Mouse (Mus musculus) intestine, embryonic 14.5 days (tissue): ENCODE measurements at regions not wholly inside any gene's neighbourhood (a gene's known extent, or its start where the extent isn't known, plus 50 kb on each side); places are given as distances from the start of the nearest gene placed in this dataset.
A peak's percentile ranks its signal among the peaks of the same experiment; 100 is the strongest.

ENCODE experiments used
- ATAC-seq: fragments of 200-750 bp; cut with Nextera tagmentation; replicated peaks from 2 replicates; pipeline ENCODE4 v1.8.0; 2017; ENCODE audit warnings: low read depth, moderate number of reproducible peaks, moderate TSS enrichment, moderate library complexity; ENCODE audit not compliant: low FRiP score, low TSS enrichment
- DNase-seq: peaks from one replicate; pipeline ENCODE4 v3.0.0-alpha.2; 2018; ENCODE audit warnings: low spot score
- H3K27ac ChIP-seq: fragments of 300-500 bp; sonication (generic); 2 replicates; pipeline ENCODE4 v1.5.1; 2014; ENCODE audit warnings: low read depth, mild to moderate bottlenecking, control low read depth
- H3K27me3 ChIP-seq: fragments of 300-500 bp; sonication (generic); replicated peaks from 2 replicates; pipeline ENCODE4 v1.6.1; 2014; ENCODE audit warnings: low read length, control low read depth; ENCODE audit not compliant: control insufficient read depth, insufficient read depth
- H3K36me3 ChIP-seq: fragments of 300-500 bp; sonication (generic); 2 replicates; pipeline ENCODE4 v1.6.1; 2014; ENCODE audit warnings: low read length, control low read depth; ENCODE audit not compliant: control insufficient read depth, insufficient read depth
- H3K4me1 ChIP-seq: fragments of 300-500 bp; sonication (generic); replicated peaks from 2 replicates; pipeline ENCODE4 v1.6.1; 2014; ENCODE audit warnings: low read length, control low read depth, mixed read lengths; ENCODE audit not compliant: control insufficient read depth, insufficient read depth
- H3K4me2 ChIP-seq: fragments of 300-500 bp; sonication (generic); 2 replicates; pipeline ENCODE4 v1.6.1; 2014; ENCODE audit warnings: low read length
- H3K4me3 ChIP-seq: fragments of 300-500 bp; sonication (generic); 2 replicates; pipeline ENCODE4 v1.5.1; 2014; ENCODE audit warnings: low read depth, low read length, control low read depth, mixed read lengths
- H3K9ac ChIP-seq: fragments of 300-500 bp; sonication (generic); 2 replicates; pipeline ENCODE4 v1.6.1; 2014; ENCODE audit warnings: mild to moderate bottlenecking, low read length
- H3K9me3 ChIP-seq: fragments of 300-500 bp; sonication (generic); 2 replicates; pipeline ENCODE4 v1.6.1; 2016; ENCODE audit warnings: low read length, control low read depth; ENCODE audit not compliant: control insufficient read depth
- WGBS: fragments of 180-500 bp; shearing (Covaris S2); extraction: QIAGEN DNeasy Blood & Tissue Kit; methylation state at CpG from one replicate; pipeline ENCODE4 v1.1.7; 2014; 5-methylcytosine and 5-hydroxymethylcytosine counted together

GRCm38 (mm10) chr1:90268131-90268691, 64.4 kb downstream of the Ackr3 start:
- Histone ChIP-seq H3K36me3 (no peaks in the 10 kb centered on the region), H3K27ac (no peak overlapping the region), H3K4me1 (no peaks in the 10 kb centered on the region), H3K9me3 (no peaks in the 10 kb centered on the region), H3K27me3 (no peaks in the 10 kb centered on the region), H3K9ac (no peak overlapping the region), H3K4me2 (no peak overlapping the region), H3K4me3 (no peak overlapping the region)
- no peak for DNase-seq
- ATAC-seq, result 0 out of 2 replicates have a peak, but pooled peaks have one; percentile 32
- WGBS, result 44% methylated on average over 17 of the region's 17 CpGs

- 69% methylated on average over 7 of the region's 7 CpGs for WGBS
- no peak overlapping the region for H3K4me2 ChIP-seq
Measured at GRCm38 (mm10) chr1:90268951-90269350, 65.2 kb downstream of the Ackr3 start.

GRCm38 (mm10) chr1:90269836-90270235, 66.1 kb downstream of the Ackr3 start:
- 33% methylated on average over 1 of the region's 1 CpGs for WGBS
- H3K9ac ChIP-seq, result no peak overlapping the region
- H3K4me3 ChIP-seq, result no peak overlapping the region
- DNase-seq (no peak), ATAC-seq (no peak)
- no peak overlapping the region for H3K4me2 ChIP-seq
- no peaks in the 10 kb centered on the region for H3K4me1 ChIP-seq
- H3K27me3 ChIP-seq, result no peaks in the 10 kb centered on the region
- no peaks in the 10 kb centered on the region for H3K9me3 ChIP-seq
- H3K36me3 ChIP-seq, result no peaks in the 10 kb centered on the region
- H3K27ac ChIP-seq, result no peak overlapping the region

More at GRCm38 (mm10) chr1:90268951-90269350, 65.2 kb downstream of the Ackr3 start:
- Histone ChIP-seq H3K9ac (no peak overlapping the region), H3K4me3 (no peak overlapping the region), H3K27ac (no peak overlapping the region), H3K4me1 (no peaks in the 10 kb centered on the region), H3K9me3 (no peaks in the 10 kb centered on the region), H3K36me3 (no peaks in the 10 kb centered on the region), H3K27me3 (no peaks in the 10 kb centered on the region)
- no peak for DNase-seq
- ATAC-seq, result no peak

- H3K36me3 ChIP-seq, result no peaks in the 10 kb centered on the region
- no peaks in the 10 kb centered on the region for H3K4me1 ChIP-seq
- H3K4me3 ChIP-seq, result no peak overlapping the region
- 89% methylated on average over 3 of the region's 3 CpGs for WGBS
- no peak for DNase-seq
- H3K9ac ChIP-seq, result no peak overlapping the region
- H3K27ac ChIP-seq, result no peak overlapping the region
- H3K9me3 ChIP-seq, result no peaks in the 10 kb centered on the region
- no peak for ATAC-seq
- H3K27me3 ChIP-seq, result no peaks in the 10 kb centered on the region
- H3K4me2 ChIP-seq, result no peak overlapping the region
Measured at GRCm38 (mm10) chr1:90271326-90271725, 67.5 kb downstream of the Ackr3 start.

- no peaks in the 10 kb centered on the region for H3K4me1 ChIP-seq
- no peak overlapping the region for H3K27ac ChIP-seq
- no peak overlapping the region for H3K4me2 ChIP-seq
- ATAC-seq (no peak), DNase-seq (no peak)
- H3K4me3 ChIP-seq, result no peak overlapping the region
- H3K9ac ChIP-seq, result no peak overlapping the region
- no peaks in the 10 kb centered on the region for H3K9me3 ChIP-seq
- no peaks in the 10 kb centered on the region for H3K36me3 ChIP-seq
- no peaks in the 10 kb centered on the region for H3K27me3 ChIP-seq
- 95% methylated on average over 5 of the region's 5 CpGs for WGBS
Measured at GRCm38 (mm10) chr1:90272411-90272810, 68.6 kb downstream of the Ackr3 start.

- H3K4me1 ChIP-seq, result no peaks in the 10 kb centered on the region
- no peak overlapping the region for H3K27ac ChIP-seq
- H3K4me2 ChIP-seq, result no peak overlapping the region
- H3K4me3 ChIP-seq, result no peak overlapping the region
- 80% methylated on average over 19 of the region's 19 CpGs for WGBS
- no peak overlapping the region for H3K9ac ChIP-seq
- no peak for DNase-seq
- no peak for ATAC-seq
- no peaks in the 10 kb centered on the region for H3K36me3 ChIP-seq
- no peaks in the 10 kb centered on the region for H3K9me3 ChIP-seq
- no peaks in the 10 kb centered on the region for H3K27me3 ChIP-seq
Measured at GRCm38 (mm10) chr1:90272830-90273628, 69.2 kb downstream of the Ackr3 start.

GRCm38 (mm10) chr1:90273629-90273928, 69.8 kb downstream of the Ackr3 start:
- H3K36me3 ChIP-seq, result no peaks in the 10 kb centered on the region
- no peak for DNase-seq
- H3K9me3 ChIP-seq, result no peaks in the 10 kb centered on the region
- no peak overlapping the region for H3K9ac ChIP-seq
- no peak overlapping the region for H3K4me3 ChIP-seq
- H3K27ac ChIP-seq, result no peak overlapping the region
- H3K4me2 ChIP-seq, result no peak overlapping the region
- ATAC-seq, result no peak
- H3K27me3 ChIP-seq, result no peaks in the 10 kb centered on the region
- H3K4me1 ChIP-seq, result no peaks in the 10 kb centered on the region

GRCm38 (mm10) chr1:90274968-90275651, 71.3 kb downstream of the Ackr3 start:
- Histone ChIP-seq H3K4me3 (no peak overlapping the region), H3K27me3 (no peaks in the 10 kb centered on the region), H3K4me2 (no peak overlapping the region), H3K4me1 (no peaks in the 10 kb centered on the region), H3K36me3 (no peaks in the 10 kb centered on the region), H3K27ac (no peak overlapping the region), H3K9me3 (no peaks in the 10 kb centered on the region), H3K9ac (no peak overlapping the region)
- ATAC-seq, result no peak
- WGBS, result 86% methylated on average over 9 of the region's 9 CpGs
- no peak for DNase-seq
